Mouse (Mus musculus) liver, embryonic 18 days (tissue): ENCODE measurements around the gene Otud7a. TPM values are rescaled to one million over a fixed set of nuclear protein-coding genes. Genes with fewer than 3 reads are reported as not detected.

Source experiments
- polyA plus RNA-seq: library from polyadenylated mRNA; depleted of rRNA; stranded (reverse); fragments of >200 nt; gene quantifications from 2 replicates; pipeline ENCODE4 v1.2.3, GENCODE M21; 2012; rRNA removed

The Otud7a gene
- polyA plus RNA-seq: 0.01 and 0.02 TPM in 2 replicates

GRCm38 (mm10) chr7:63444484-63445345, at the start of gene Otud7a:
Gene Otud7a, plus strand, starts transcription at chr7:63444751.

Other genes starting within 250 kb of the Otud7a start
- not detected in 2 replicates for gene Chrna7, start 232.2 kb upstream of the Otud7a start, polyA plus RNA-seq